Comparison of ENCODE assay signal across 16 mouse cellular contexts in genomic region chr4:39660538-39660937, GRCm38 (mm10).
"Had no signal": no experiment of that assay in that cellular context is flagged by ENCODE, and none has a peak within 500 bp of the region (broad histone marks: within the 10 kb centered on the region; RNA-seq: fewer than 3 reads in every experiment).

No protein-coding gene starts in this region.

- DNase-seq: kidney, adult 11 months; kidney, adult 9 months; kidney, postnatal 36 days; layer of hippocampus, adult 9-11 months; layer of hippocampus, postnatal 36 days; lung, embryonic 14.5 days; lung, postnatal 10 days; right cerebral cortex, adult 18-20 months; right cerebral cortex, postnatal 25 days; thymus, postnatal 4 days had no signal

- H3K4me3 ChIP-seq: limb, embryonic 15.5 days; liver, embryonic 12.5 days; megakaryocyte, embryonic 14.5 days; neural tube, embryonic 15.5 days had no signal

- H3K4me1 ChIP-seq: limb, embryonic 15.5 days; liver, embryonic 12.5 days; megakaryocyte, embryonic 14.5 days; neural tube, embryonic 15.5 days had no signal

- H3K9ac ChIP-seq: limb, embryonic 15.5 days; liver, embryonic 12.5 days; lung, embryonic 14.5 days; neural tube, embryonic 15.5 days had no signal

- ATAC-seq: liver, embryonic 12.5 days had no signal

- H3K4me2 ChIP-seq: limb, embryonic 15.5 days; liver, embryonic 12.5 days; lung, embryonic 14.5 days; neural tube, embryonic 15.5 days had no signal

- H3K27ac ChIP-seq: kidney, postnatal 0 days; limb, embryonic 15.5 days; liver, embryonic 12.5 days; macrophage; neural tube, embryonic 15.5 days had no signal

- H3K27me3 ChIP-seq: limb, embryonic 15.5 days; liver, embryonic 12.5 days; megakaryocyte, embryonic 14.5 days; neural tube, embryonic 15.5 days had no signal

- H3K36me3 ChIP-seq: limb, embryonic 15.5 days; liver, embryonic 12.5 days; neural tube, embryonic 15.5 days had no signal

- H3K9me3 ChIP-seq: limb, embryonic 15.5 days; liver, embryonic 12.5 days; megakaryocyte, embryonic 14.5 days; neural tube, embryonic 15.5 days had no signal
